Mouse (Mus musculus) CH12.LX (cell line): ENCODE measurements at regions not wholly inside any gene's neighbourhood (a gene's known extent, or its start where the extent isn't known, plus 50 kb on each side); places are given as distances from the start of the nearest gene placed in this dataset.

ENCODE experiments used
- DNase-seq: peaks from one replicate; pipeline ENCODE4 v3.0.0-alpha.2; 2013; ENCODE audit errors: extremely low read depth
- H3K27ac ChIP-seq: 2 replicates; pipeline ENCODE4 v1.5.1; 2012; ENCODE audit warnings: low read depth, mild to moderate bottlenecking, control low read depth, moderate library complexity; ENCODE audit not compliant: insufficient read depth
- H3K27me3 ChIP-seq: replicated peaks from 2 replicates; pipeline ENCODE3; 2012; ENCODE audit warnings: inconsistent platforms
- H3K36me3 ChIP-seq, 2 experiments: replicated peaks in 1 of 2; 2 replicates each; pipeline versions ENCODE3 to v1.6.1; 2012; ENCODE audit warnings: inconsistent platforms in 1 of 2, low read length in 1 of 2, mild to moderate bottlenecking in 1 of 2, mixed read lengths in 1 of 2, moderate library complexity in 1 of 2; ENCODE audit not compliant: control insufficient read depth in 1 of 2, insufficient read depth in 1 of 2
- H3K4me1 ChIP-seq, 2 experiments: 2 replicates each; pipeline ENCODE4 v1.6.1; 2012; ENCODE audit warnings: inconsistent platforms in 1 of 2, moderate library complexity in 1 of 2; ENCODE audit not compliant: insufficient read depth in 2 of 2, control insufficient read depth in 1 of 2
- H3K4me2 ChIP-seq: 2 replicates; pipeline ENCODE4 v1.6.1; 2012; ENCODE audit warnings: low read depth, mild to moderate bottlenecking, control low read depth; ENCODE audit not compliant: poor library complexity, insufficient read depth, severe bottlenecking
- H3K4me3 ChIP-seq, 3 experiments: fragments of 150-350 bp in 1 of 3; sonication (generic) in 1 of 3; replicated peaks in 1 of 3; 2 replicates each; pipeline versions ENCODE3 to v1.5.1; 2011 to 2012; ENCODE audit warnings: low read depth in 2 of 3, low read length in 2 of 3, mild to moderate bottlenecking in 2 of 3, moderate library complexity in 2 of 3, control low read depth in 1 of 3, improper control_type of control experiment in 1 of 3, inconsistent platforms in 1 of 3, mixed read lengths in 1 of 3; ENCODE audit not compliant: poor library complexity in 1 of 3
- H3K79me2 ChIP-seq: replicated peaks from 2 replicates; pipeline ENCODE4 v1.6.1; 2012; ENCODE audit warnings: mild to moderate bottlenecking, moderate library complexity; ENCODE audit not compliant: control insufficient read depth, poor library complexity, insufficient read depth, severe bottlenecking; ENCODE audit errors: extremely low read depth
- H3K9ac ChIP-seq: 2 replicates; pipeline ENCODE4 v1.6.1; 2012; ENCODE audit warnings: low read depth, mild to moderate bottlenecking, control low read depth, moderate library complexity; ENCODE audit not compliant: insufficient read depth
- H3K9me3 ChIP-seq: replicated peaks from 2 replicates; pipeline ENCODE3; 2012; ENCODE audit warnings: low read length, inconsistent platforms, mixed read lengths
- BHLHE40 ChIP-seq: IDR thresholded peaks from 2 replicates; pipeline ENCODE4 v1.6.1; 2011; ENCODE audit warnings: mild to moderate bottlenecking, low read depth, low read length, improper control_type of control experiment
- CHD1 ChIP-seq: IDR thresholded peaks from 2 replicates; pipeline ENCODE4 v1.6.1; 2012; ENCODE audit warnings: low read depth, low read length, improper control_type of control experiment, inconsistent platforms
- CHD2 ChIP-seq: IDR thresholded peaks from 2 replicates; pipeline ENCODE4 v1.6.1; 2011; ENCODE audit warnings: low read length, improper control_type of control experiment
- E2F4 ChIP-seq: IDR thresholded peaks from 2 replicates; pipeline ENCODE4 v1.6.1; 2011; ENCODE audit warnings: low read depth, low read length, improper control_type of control experiment; ENCODE audit not compliant: insufficient replicate concordance
- ETS1 ChIP-seq: conservative IDR thresholded peaks from 2 replicates; pipeline ENCODE4 v1.6.1; 2012; ENCODE audit warnings: low read depth, mild to moderate bottlenecking, inconsistent platforms, low read length, improper control_type of control experiment, moderate library complexity
- GABPA ChIP-seq: IDR thresholded peaks from 2 replicates; pipeline ENCODE4 v1.6.1; 2012; ENCODE audit warnings: low read depth, low read length, improper control_type of control experiment, inconsistent platforms; ENCODE audit not compliant: insufficient replicate concordance
- IRF4 ChIP-seq: IDR thresholded peaks from 2 replicates; pipeline ENCODE4 v1.6.1; 2014; ENCODE audit warnings: low read depth, mild to moderate bottlenecking, inconsistent platforms, low read length, improper control_type of control experiment
- KAT2A ChIP-seq: IDR thresholded peaks from 2 replicates; pipeline ENCODE4 v1.6.1; 2012; ENCODE audit warnings: low read length, improper control_type of control experiment, inconsistent platforms; ENCODE audit not compliant: insufficient replicate concordance
- MAFK ChIP-seq: IDR thresholded peaks from 2 replicates; pipeline ENCODE4 v1.6.1; 2011; ENCODE audit warnings: low read length, improper control_type of control experiment; ENCODE audit not compliant: insufficient replicate concordance
- MAX ChIP-seq: IDR thresholded peaks from 2 replicates; pipeline ENCODE4 v1.6.1; 2011; ENCODE audit warnings: low read length, improper control_type of control experiment
- MAZ ChIP-seq: IDR thresholded peaks from 2 replicates; pipeline ENCODE4 v1.6.1; 2012; ENCODE audit warnings: low read depth, mild to moderate bottlenecking, inconsistent platforms, low read length, improper control_type of control experiment, moderate library complexity
- MEF2A ChIP-seq: IDR thresholded peaks from 2 replicates; pipeline ENCODE4 v1.6.1; 2014; ENCODE audit warnings: low read depth, mild to moderate bottlenecking, inconsistent platforms, low read length, improper control_type of control experiment, borderline replicate concordance
- MYC ChIP-seq: IDR thresholded peaks from 2 replicates; pipeline ENCODE4 v1.6.1; 2011; ENCODE audit warnings: low read depth, mild to moderate bottlenecking, improper control_type of control experiment, low read length
- NELFE ChIP-seq: IDR thresholded peaks from 2 replicates; pipeline ENCODE4 v1.6.1; 2011; ENCODE audit warnings: low read depth, low read length, improper control_type of control experiment
- NRF1 ChIP-seq: IDR thresholded peaks from 2 replicates; pipeline ENCODE4 v1.6.1; 2014; ENCODE audit warnings: low read depth, mild to moderate bottlenecking, inconsistent platforms, low read length, improper control_type of control experiment, moderate library complexity
- POLR2A ChIP-seq: IDR thresholded peaks from 2 replicates; pipeline ENCODE4 v1.6.1; 2011; ENCODE audit warnings: low read depth, mild to moderate bottlenecking, improper control_type of control experiment, low read length
- RCOR1 ChIP-seq: conservative IDR thresholded peaks from 2 replicates; pipeline ENCODE4 v1.6.1; 2012; ENCODE audit warnings: low read depth, mild to moderate bottlenecking, inconsistent platforms, low read length, improper control_type of control experiment
- SMC3 ChIP-seq: IDR thresholded peaks from 2 replicates; pipeline ENCODE4 v1.6.1; 2011; ENCODE audit warnings: low read depth, low read length, improper control_type of control experiment
- TCF12 ChIP-seq: IDR thresholded peaks from 2 replicates; pipeline ENCODE4 v1.6.1; 2014; ENCODE audit warnings: low read depth, mild to moderate bottlenecking, inconsistent platforms, low read length, improper control_type of control experiment
- UBTF ChIP-seq: IDR thresholded peaks from 2 replicates; pipeline ENCODE4 v1.6.1; 2012; ENCODE audit warnings: low read depth, mild to moderate bottlenecking, inconsistent platforms, low read length, improper control_type of control experiment, moderate library complexity
- ZKSCAN1 ChIP-seq: IDR thresholded peaks from 2 replicates; pipeline ENCODE4 v1.6.1; 2012; ENCODE audit warnings: low read depth, inconsistent platforms, low read length, improper control_type of control experiment, borderline replicate concordance
- ZMIZ1 ChIP-seq: IDR thresholded peaks from 2 replicates; pipeline ENCODE4 v1.6.1; 2012; ENCODE audit warnings: low read depth, mild to moderate bottlenecking, inconsistent platforms, low read length, improper control_type of control experiment
- ZNF384 ChIP-seq: IDR thresholded peaks from 2 replicates; pipeline ENCODE4 v1.6.1; 2012; ENCODE audit warnings: low read depth, low read length, improper control_type of control experiment, inconsistent platforms
- dilution Hi-C: fragments of 300-500 bp; cut with MboI; formaldehyde crosslinking; loops from 2 replicates; pipeline ENCODE4 v1.14.3; 2020; ENCODE audit warnings: low sequenced_read_pairs; ENCODE audit not compliant: extremely low pct_unique_long_range_greater_than_20kb, extremely low pct_ligation_motif_present
- in situ Hi-C: fragments of 300-500 bp; cut with MboI; formaldehyde crosslinking; loops from 3 replicates; pipeline ENCODE4 v1.14.3; 2019; ENCODE audit warnings: low sequenced_read_pairs, low pct_ligation_motif_present, low pct_unique_long_range_greater_than_20kb, mixed read lengths

DNA sequence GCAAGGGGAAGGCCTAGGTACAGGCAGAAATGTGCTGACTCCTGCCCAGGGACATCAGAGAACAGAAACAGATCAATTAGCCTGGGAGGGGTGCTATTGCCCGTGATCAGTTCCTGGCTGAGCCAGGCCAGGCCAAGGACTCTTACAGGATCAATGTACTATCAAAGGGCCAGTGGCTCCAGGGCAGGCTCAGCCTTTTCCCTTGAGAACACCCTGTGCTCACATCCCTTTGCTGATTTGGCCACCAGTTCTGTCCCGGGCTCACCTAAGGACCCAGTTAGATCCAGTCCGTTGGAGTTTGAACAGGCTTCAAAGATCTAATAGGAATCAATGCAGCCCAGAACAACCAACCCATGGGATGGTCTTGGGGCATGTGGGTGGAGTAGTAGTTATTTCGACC, 55.1 kb upstream of the Bcl6 start:
- H3K4me1 ChIP-seq = 0 out of 4 replicates have a peak, but pooled peaks cover 0 to under 1% of the 10 kb centered on the region in 2 experiments
- no peak overlapping the region for H3K4me3 ChIP-seq
- H3K9ac ChIP-seq = no peak overlapping the region
- no peaks in the 10 kb centered on the region for H3K27me3 ChIP-seq
- H3K27ac ChIP-seq = no peak overlapping the region
- in situ Hi-C loops = no loop called here
- TF ChIP-seq RCOR1 (no peak), SMC3 (no peak), POLR2A (no peak), ZNF384 (no peak), MAFK (no peak), MAZ (no peak), GABPA (no peak), E2F4 (no peak), ZMIZ1 (no peak), KAT2A (no peak)
- TF ChIP-seq, all 38 proteins: peak for 0
- Histone ChIP-seq H3K36me3 (no peaks in the 10 kb centered on the region), H3K79me2 (no peaks in the 10 kb centered on the region), H3K9me3 (no peaks in the 10 kb centered on the region), H3K4me2 (no peak overlapping the region)
- dilution Hi-C loops = no loop called here
- DNase-seq = no peak

DNA sequence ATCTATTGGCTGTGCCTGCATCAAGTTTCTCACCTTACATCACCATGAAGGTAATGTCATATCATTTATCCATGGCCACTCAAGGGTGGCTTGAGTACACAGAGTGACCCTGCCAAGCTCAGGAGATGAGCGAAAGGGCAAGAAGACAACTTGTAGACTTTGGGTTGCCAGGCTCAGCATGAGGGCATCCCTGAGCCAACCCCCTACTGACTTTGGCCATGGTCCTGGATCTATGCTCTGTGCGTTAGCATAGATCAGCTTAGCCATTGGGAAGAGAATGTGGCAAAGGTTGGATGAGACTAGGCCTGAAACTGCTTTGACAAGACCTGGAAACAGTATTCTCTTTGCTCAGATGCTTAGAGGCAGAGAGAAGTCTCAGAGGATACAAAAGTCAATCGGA, 54.3 kb upstream of the Bcl6 start:
- dilution Hi-C loops (no loop called here), in situ Hi-C loops (no loop called here)
- DNase-seq = no peak
- Histone ChIP-seq H3K9ac (no peak overlapping the region), H3K27me3 (no peaks in the 10 kb centered on the region), H3K27ac (no peak overlapping the region), H3K79me2 (no peaks in the 10 kb centered on the region), H3K4me3 (no peak overlapping the region), H3K4me1 (0 out of 4 replicates have a peak, but pooled peaks cover 0 to 2% of the 10 kb centered on the region in 2 experiments), H3K9me3 (no peaks in the 10 kb centered on the region), H3K36me3 (no peaks in the 10 kb centered on the region), H3K4me2 (no peak overlapping the region)
- TF ChIP-seq BHLHE40 (no peak), ZNF384 (no peak), MYC (no peak), MEF2A (no peak), NRF1 (no peak), CHD1 (no peak), IRF4 (no peak), NELFE (no peak), CHD2 (no peak), TCF12 (no peak), ZKSCAN1 (no peak), E2F4 (no peak), UBTF (no peak), MAX (no peak), ETS1 (no peak)
